Comparison of ENCODE assay signal across 13 mouse cellular contexts in the genomic region with DNA sequence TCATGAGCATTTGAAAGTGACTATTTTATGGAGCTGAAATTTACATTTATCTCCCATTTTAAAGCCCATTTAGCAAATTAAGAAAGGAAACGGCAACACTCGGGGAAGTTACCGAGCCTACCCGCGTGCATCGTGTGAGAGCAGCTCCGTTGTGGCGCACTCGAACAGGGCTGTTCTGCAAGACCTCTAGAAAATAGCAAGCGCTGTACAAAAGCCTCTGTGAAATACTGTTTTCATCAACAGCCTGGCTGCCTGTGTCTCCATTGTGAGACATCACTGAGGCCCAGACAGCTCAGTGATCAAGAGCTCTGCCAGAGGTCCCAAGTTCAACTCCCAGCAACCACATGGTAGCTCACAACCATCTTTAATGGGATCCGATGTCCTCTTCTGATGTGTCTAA.
A peak's percentile ranks its signal among the peaks of the same experiment; 100 is the strongest.
DNase-seq lines count a peak whose midpoint lies in the region; ATAC-seq and TF ChIP-seq lines count a peak whose summit lies in the region.
"Had no signal": no experiment of that assay in that cellular context is flagged by ENCODE, and none has a peak within 500 bp of the region (broad histone marks: within the 10 kb centered on the region; RNA-seq: fewer than 3 reads in every experiment).

No protein-coding gene starts in this region.

- H3K36me3 ChIP-seq in forebrain, embryonic 10.5 days (replicated peaks), result peaks cover 64% of the 10 kb centered on the region
- H3K36me3 ChIP-seq in hindbrain, embryonic 12.5 days, result no peaks in the 10 kb centered on the region
- no peaks in the 10 kb centered on the region for H3K36me3 ChIP-seq in neural tube, embryonic 15.5 days

- no peak overlapping the region for H3K4me3 ChIP-seq in left cerebral cortex, adult 2 months
- no peak overlapping the region for H3K4me3 ChIP-seq in forebrain, embryonic 10.5 days
- no peak overlapping the region for H3K4me3 ChIP-seq in hindbrain, embryonic 12.5 days
- no peak overlapping the region for H3K4me3 ChIP-seq in neural tube, embryonic 15.5 days (replicated peaks)
- H3K4me3 ChIP-seq: embryonic facial prominence, embryonic 10.5 days; limb, embryonic 10.5 days had no signal

- peak overlapping the region; percentile 47 for H3K27ac ChIP-seq in left cerebral cortex, adult 2 months
- H3K27ac ChIP-seq in forebrain, embryonic 10.5 days, result peak overlapping the region; percentile 76
- H3K27ac ChIP-seq in hindbrain, embryonic 12.5 days, result peak overlapping the region; percentile 57; the same call in 1 of the 2 replicates
- peak overlapping the region; percentile 65 for H3K27ac ChIP-seq in neural tube, embryonic 15.5 days (replicated peaks)
- H3K27ac ChIP-seq: embryonic facial prominence, embryonic 10.5 days; limb, embryonic 10.5 days had no signal

- H3K9me3 ChIP-seq in forebrain, embryonic 10.5 days, result no peaks in the 10 kb centered on the region
- H3K9me3 ChIP-seq in hindbrain, embryonic 12.5 days (replicated peaks), result no peaks in the 10 kb centered on the region
- H3K9me3 ChIP-seq in neural tube, embryonic 15.5 days (replicated peaks), result no peaks in the 10 kb centered on the region
- H3K9me3 ChIP-seq: embryonic facial prominence, embryonic 10.5 days; limb, embryonic 10.5 days had no signal

- 96% methylated on average over 11 of the region's 11 CpGs for WGBS in forebrain, embryonic 10.5 days
- WGBS in hindbrain, embryonic 12.5 days, result 85% methylated on average over 11 of the region's 11 CpGs
- WGBS in neural tube, embryonic 15.5 days, result 38% methylated on average over 11 of the region's 11 CpGs

- no peak for ATAC-seq in hindbrain, embryonic 12.5 days (ENCODE audit: low FRiP score)
- ATAC-seq in neural tube, embryonic 15.5 days (ENCODE audit: low FRiP score), result peak; percentile 45; the same call in 1 of the 2 replicates
- ATAC-seq: liver, postnatal 0 days had no signal

- peaks cover 73% of the 10 kb centered on the region for H3K4me1 ChIP-seq in forebrain, embryonic 10.5 days
- peaks cover 59% of the 10 kb centered on the region for H3K4me1 ChIP-seq in hindbrain, embryonic 12.5 days
- peaks cover 68% of the 10 kb centered on the region for H3K4me1 ChIP-seq in neural tube, embryonic 15.5 days

- TF ChIP-seq CTCF in left cerebral cortex, adult 2 months (IDR thresholded peaks at IDR 0.05), result no peak

- intact Hi-C loops in left cerebral cortex, adult 2 months (cut with DNase I), result no loop called here

- H3K27me3 ChIP-seq in forebrain, embryonic 10.5 days (ENCODE audit: poor library complexity, severe bottlenecking), result no peaks in the 10 kb centered on the region
- H3K27me3 ChIP-seq in hindbrain, embryonic 12.5 days, result no peaks in the 10 kb centered on the region
- H3K27me3 ChIP-seq in neural tube, embryonic 15.5 days (replicated peaks), result no peaks in the 10 kb centered on the region

- H3K4me2 ChIP-seq in hindbrain, embryonic 12.5 days (replicated peaks), result no peak overlapping the region
- H3K4me2 ChIP-seq in neural tube, embryonic 15.5 days, result peak overlapping the region; percentile 29; the same call in 1 of the 2 replicates

- no peak for DNase-seq in left cerebral cortex, adult 2 months (ENCODE audit: extremely low spot score in 1 of 2, low spot score in 2 of 2)
- no peak for DNase-seq in left cerebral cortex, adult 8-10 months (ENCODE audit: low spot score in 2 of 2)
- DNase-seq in forebrain, embryonic 10.5 days (ENCODE audit: extremely low spot score, low spot score), result no peak
- DNase-seq in layer of hippocampus, adult 11-12 months (ENCODE audit: low spot score), result no peak
- DNase-seq in retina, embryonic 14.5 days (ENCODE audit: low spot score), result no peak
- DNase-seq: cerebellum, adult 9-11 months; heart, postnatal 14 days; liver, postnatal 0 days; right cerebral cortex, postnatal 25 days had no signal

- H3K9ac ChIP-seq in hindbrain, embryonic 12.5 days, result no peak overlapping the region
- no peak overlapping the region for H3K9ac ChIP-seq in neural tube, embryonic 15.5 days (replicated peaks)
- H3K9ac ChIP-seq: liver, postnatal 0 days had no signal
